In the genomic region with DNA sequence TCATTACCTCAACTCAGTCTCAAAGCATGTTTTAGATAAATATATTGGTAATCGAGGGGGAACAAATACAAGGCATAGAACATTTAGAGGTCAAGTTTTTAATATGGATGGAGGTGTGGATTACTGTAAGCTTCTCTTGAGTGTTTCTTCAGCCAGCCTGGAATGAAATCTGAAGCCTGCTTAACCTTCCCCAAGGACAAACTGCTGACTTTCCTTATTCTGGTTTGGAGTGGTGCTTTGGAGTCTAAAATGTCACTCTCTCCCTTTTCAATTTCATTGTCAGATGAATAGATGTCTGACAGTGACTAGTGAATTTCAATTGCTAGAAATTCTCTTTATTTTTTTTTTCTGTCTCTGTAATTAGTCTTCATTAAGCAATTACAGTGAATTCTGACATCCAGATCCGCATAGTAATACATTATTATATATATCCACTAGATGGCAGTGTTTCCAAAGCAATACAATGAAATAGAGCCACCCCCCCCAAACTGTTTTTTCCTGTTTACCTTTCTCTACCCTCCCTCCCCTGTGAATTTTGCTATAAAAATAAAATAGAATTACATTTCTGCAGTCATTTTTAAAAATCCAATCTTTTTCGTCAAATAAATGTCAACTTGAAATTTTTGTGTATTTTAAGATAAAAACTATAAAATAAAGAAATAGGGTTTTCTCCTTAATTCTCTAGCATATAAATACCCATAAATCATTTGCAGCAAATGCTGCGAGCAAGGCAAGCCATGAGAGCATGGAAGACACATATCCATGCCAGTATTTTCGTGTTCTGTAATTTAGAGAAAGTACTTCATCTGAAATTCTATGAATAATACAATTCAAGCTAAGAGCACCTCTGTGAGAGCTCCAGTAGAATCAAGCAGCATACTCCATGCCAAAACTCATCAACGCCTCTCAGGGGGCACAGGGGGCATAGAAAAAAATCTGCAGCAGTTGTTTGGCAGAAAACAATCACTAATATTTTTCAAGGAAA, we compare ENCODE assay signal across 10 mouse cellular contexts.
DNase-seq lines count a peak whose midpoint lies in the region; ATAC-seq and TF ChIP-seq lines count a peak whose summit lies in the region.
"Had no signal": no experiment of that assay in that cellular context is flagged by ENCODE, and none has a peak within 500 bp of the region (broad histone marks: within the 10 kb centered on the region; RNA-seq: fewer than 3 reads in every experiment).

No protein-coding gene starts in this region.

- H3K4me3 ChIP-seq in embryonic facial prominence, embryonic 11.5 days (ENCODE audit: low read depth, low read length) = no peak overlapping the region
- no peak overlapping the region for H3K4me3 ChIP-seq in embryonic facial prominence, embryonic 10.5 days
- H3K4me3 ChIP-seq in liver, postnatal 0 days (ENCODE audit: low read depth, low read length) = no peak overlapping the region
- no peak overlapping the region for H3K4me3 ChIP-seq in liver, embryonic 12.5 days
- no peak overlapping the region for H3K4me3 ChIP-seq in forebrain, postnatal 0 days (ENCODE audit: low read depth, low read length)

- no peaks in the 10 kb centered on the region for H3K9me3 ChIP-seq in embryonic facial prominence, embryonic 11.5 days (replicated peaks; ENCODE audit: control insufficient read depth, low read length)
- no peaks in the 10 kb centered on the region for H3K9me3 ChIP-seq in embryonic facial prominence, embryonic 10.5 days
- no peaks in the 10 kb centered on the region for H3K9me3 ChIP-seq in liver, postnatal 0 days (ENCODE audit: low read length)
- H3K9me3 ChIP-seq in liver, embryonic 12.5 days (replicated peaks) = no peaks in the 10 kb centered on the region
- no peaks in the 10 kb centered on the region for H3K9me3 ChIP-seq in forebrain, postnatal 0 days (ENCODE audit: low read length)

- H3K4me1 ChIP-seq in embryonic facial prominence, embryonic 11.5 days (ENCODE audit: control insufficient read depth, insufficient read depth, low read length) = no peaks in the 10 kb centered on the region
- H3K4me1 ChIP-seq in embryonic facial prominence, embryonic 10.5 days = peaks cover 6% of the 10 kb centered on the region
- H3K4me1 ChIP-seq in liver, postnatal 0 days (ENCODE audit: insufficient read depth) = no peaks in the 10 kb centered on the region
- H3K4me1 ChIP-seq in liver, embryonic 12.5 days = no peaks in the 10 kb centered on the region
- H3K4me1 ChIP-seq in forebrain, postnatal 0 days (ENCODE audit: insufficient read depth) = no peaks in the 10 kb centered on the region

- no peak overlapping the region for H3K4me2 ChIP-seq in embryonic facial prominence, embryonic 11.5 days (ENCODE audit: low read depth, low read length)
- no peak overlapping the region for H3K4me2 ChIP-seq in liver, postnatal 0 days (ENCODE audit: low read depth, low read length)
- H3K4me2 ChIP-seq in liver, embryonic 12.5 days = no peak overlapping the region
- H3K4me2 ChIP-seq in forebrain, postnatal 0 days (ENCODE audit: low read depth) = no peak overlapping the region

- peak; percentile 43 for TF ChIP-seq CTCF in liver, postnatal 0 days (IDR thresholded peaks at IDR 0.05; ENCODE audit: low read depth)
- peak; percentile 58 for TF ChIP-seq CTCF in forebrain, postnatal 0 days (IDR thresholded peaks at IDR 0.05; ENCODE audit: low read depth)

- no peak overlapping the region for H3K27ac ChIP-seq in embryonic facial prominence, embryonic 11.5 days (replicated peaks; ENCODE audit: low read depth, low read length)
- no peak overlapping the region for H3K27ac ChIP-seq in embryonic facial prominence, embryonic 10.5 days (replicated peaks)
- no peak overlapping the region for H3K27ac ChIP-seq in liver, postnatal 0 days (ENCODE audit: low read depth)
- H3K27ac ChIP-seq in liver, embryonic 12.5 days = no peak overlapping the region
- no peak overlapping the region for H3K27ac ChIP-seq in forebrain, postnatal 0 days (ENCODE audit: low read depth, low read length)

- TF ChIP-seq EP300 in liver, postnatal 0 days (IDR thresholded peaks at IDR 0.05; ENCODE audit: low read depth) = no peak

- 37% methylated on average over 6 of the region's 6 CpGs for WGBS in embryonic facial prominence, embryonic 11.5 days
- WGBS in embryonic facial prominence, embryonic 10.5 days = 43% methylated on average over 6 of the region's 6 CpGs
- WGBS in liver, postnatal 0 days (ENCODE audit: insufficient replicate concordance) = 34% methylated on average over 6 of the region's 6 CpGs
- WGBS in liver, embryonic 12.5 days (ENCODE audit: insufficient replicate concordance) = 26% methylated on average over 6 of the region's 6 CpGs
- 27% methylated on average over 6 of the region's 6 CpGs for WGBS in forebrain, postnatal 0 days

- no peak overlapping the region for H3K9ac ChIP-seq in embryonic facial prominence, embryonic 11.5 days (replicated peaks; ENCODE audit: low read length)
- H3K9ac ChIP-seq in liver, postnatal 0 days (replicated peaks) = no peak overlapping the region
- no peak overlapping the region for H3K9ac ChIP-seq in liver, embryonic 12.5 days
- H3K9ac ChIP-seq in forebrain, postnatal 0 days = no peak overlapping the region

- DNase-seq in embryonic facial prominence, embryonic 11.5 days (ENCODE audit: low spot score) = peak; percentile 56
- DNase-seq in embryonic facial prominence, embryonic 10.5 days (ENCODE audit: low spot score) = no peak
- DNase-seq in liver, postnatal 0 days = no peak
- DNase-seq in forebrain, postnatal 0 days = peak; percentile 52
- peak; percentile 11 for DNase-seq in retina, adult 2 months (ENCODE audit: low read depth, low spot score)
- no peak for DNase-seq in urinary bladder, postnatal 10 days (ENCODE audit: low spot score)
- no peak for DNase-seq in urinary bladder, adult 2 months (ENCODE audit: low spot score)
- DNase-seq: heart, adult 18-20 months; thymus, adult 2 months had no signal

- no peaks in the 10 kb centered on the region for H3K36me3 ChIP-seq in embryonic facial prominence, embryonic 11.5 days (replicated peaks; ENCODE audit: control insufficient read depth, insufficient read depth, low read depth, low read length)
- H3K36me3 ChIP-seq in embryonic facial prominence, embryonic 10.5 days (replicated peaks) = no peaks in the 10 kb centered on the region
- no peaks in the 10 kb centered on the region for H3K36me3 ChIP-seq in liver, postnatal 0 days (replicated peaks; ENCODE audit: insufficient read depth, low read length)
- H3K36me3 ChIP-seq in liver, embryonic 12.5 days = no peaks in the 10 kb centered on the region
- H3K36me3 ChIP-seq in forebrain, postnatal 0 days (ENCODE audit: insufficient read depth) = no peaks in the 10 kb centered on the region

- no peak for ATAC-seq in embryonic facial prominence, embryonic 11.5 days (replicated peaks; ENCODE audit: insufficient number of reproducible peaks, low FRiP score, low TSS enrichment, low read depth)
- no peak for ATAC-seq in liver, postnatal 0 days
- no peak for ATAC-seq in liver, embryonic 12.5 days
- ATAC-seq in forebrain, postnatal 0 days = peak; percentile 82

- no peaks in the 10 kb centered on the region for H3K27me3 ChIP-seq in embryonic facial prominence, embryonic 11.5 days (ENCODE audit: control insufficient read depth, insufficient read depth, low read length)
- no peaks in the 10 kb centered on the region for H3K27me3 ChIP-seq in embryonic facial prominence, embryonic 10.5 days (replicated peaks; ENCODE audit: low read depth, poor library complexity, severe bottlenecking)
- H3K27me3 ChIP-seq in liver, postnatal 0 days (ENCODE audit: insufficient read depth, low read length) = no peaks in the 10 kb centered on the region
- H3K27me3 ChIP-seq in liver, embryonic 12.5 days (replicated peaks) = no peaks in the 10 kb centered on the region
- H3K27me3 ChIP-seq in forebrain, postnatal 0 days (ENCODE audit: insufficient read depth, low read length) = no peaks in the 10 kb centered on the region

Comparison
In these comparisons a context has a peak if more than half of its experiments do, and no peak if none do; other contexts are left out.
1. DNase-seq: peak in embryonic facial prominence, embryonic 11.5 days (single experiment), forebrain, postnatal 0 days (single experiment) and retina, adult 2 months (single experiment); none in embryonic facial prominence, embryonic 10.5 days (single experiment), liver, postnatal 0 days (single experiment), urinary bladder, postnatal 10 days (single experiment) and urinary bladder, adult 2 months (single experiment).